Mouse (Mus musculus): ENCODE measurements around the gene Slc27a1. TPM values are rescaled to one million over a fixed set of nuclear protein-coding genes. Genes with fewer than 3 reads are reported as not detected.

The Slc27a1 gene
- polyA plus RNA-seq, 1 experiment from 2014 or later: 26.5 TPM

DNA sequence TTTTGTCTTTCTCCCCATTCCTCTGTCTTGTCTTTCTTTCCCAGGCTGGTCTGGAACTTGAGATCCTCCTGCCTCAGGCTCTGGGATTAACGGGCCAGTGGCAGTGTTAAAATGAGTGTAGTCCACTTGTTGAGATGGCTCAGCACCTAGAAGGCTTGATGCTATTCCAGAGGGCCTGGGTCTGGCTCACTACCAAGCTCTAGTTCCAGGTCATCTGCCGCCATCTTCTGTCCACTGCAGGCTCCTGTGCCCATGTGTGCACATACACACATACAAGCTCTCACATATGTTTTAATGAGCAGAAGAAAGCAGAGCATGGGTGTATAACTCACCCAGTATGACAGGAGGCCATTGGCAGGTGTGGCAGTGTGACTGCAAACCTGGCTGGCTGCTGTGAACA is 3.4 kb downstream of the Slc27a1 start:
- Histone ChIP-seq H3K27me3 (ENCODE audit: control insufficient read depth, insufficient read depth, low read length) (no peaks in the 10 kb centered on the region), H3K4me3 (ENCODE audit: low read depth, low read length) (no peak overlapping the region), H3K36me3 (ENCODE audit: control insufficient read depth, insufficient read depth, low read length) (no peaks in the 10 kb centered on the region), H3K4me2 (replicated peaks; ENCODE audit: low read depth) (no peak overlapping the region), H3K9me3 (ENCODE audit: control insufficient read depth, low read length) (no peaks in the 10 kb centered on the region), H3K27ac (replicated peaks) (peak overlapping the region; percentile 56), H3K4me1 (replicated peaks; ENCODE audit: control insufficient read depth, insufficient read depth) (peaks cover 4% of the 10 kb centered on the region; the same call in 1 of the 2 replicates), H3K9ac (ENCODE audit: low read length) (no peak overlapping the region)
- ATAC-seq (ENCODE audit: low FRiP score, low TSS enrichment) (no peak), DNase-seq (ENCODE audit: low spot score) (no peak)
- 67% methylated on average over 2 of the region's 2 CpGs for WGBS
- TF ChIP-seq CTCF (IDR thresholded peaks at IDR 0.05; ENCODE audit: low read depth) (peak; percentile 38; the same call in 1 of the 2 replicates), EP300 (optimal IDR thresholded peaks at IDR 0.05) (no peak)

- H3K4me2 ChIP-seq (replicated peaks; ENCODE audit: low read depth): peak overlapping the region; percentile 17; the same call in 1 of the 2 replicates
- no peaks in the 10 kb centered on the region for H3K9me3 ChIP-seq (ENCODE audit: control insufficient read depth, low read length)
- H3K36me3 ChIP-seq (ENCODE audit: control insufficient read depth, insufficient read depth, low read length): no peaks in the 10 kb centered on the region
- no peak overlapping the region for H3K4me3 ChIP-seq (ENCODE audit: low read depth, low read length)
- H3K27ac ChIP-seq (replicated peaks): peak overlapping the region; percentile 70
- H3K9ac ChIP-seq (ENCODE audit: low read length): no peak overlapping the region
- 63% methylated on average over 9 of the region's 9 CpGs for WGBS
- no peaks in the 10 kb centered on the region for H3K27me3 ChIP-seq (ENCODE audit: control insufficient read depth, insufficient read depth, low read length)
- H3K4me1 ChIP-seq (replicated peaks; ENCODE audit: control insufficient read depth, insufficient read depth): peaks cover 4% of the 10 kb centered on the region; the same call in 1 of the 2 replicates
- DNase-seq (ENCODE audit: low spot score) (peak; percentile 93), ATAC-seq (ENCODE audit: low FRiP score, low TSS enrichment) (no peak)
- no peak for TF ChIP-seq CTCF (IDR thresholded peaks at IDR 0.05; ENCODE audit: low read depth)
- no peak for TF ChIP-seq EP300 (optimal IDR thresholded peaks at IDR 0.05)
These were observed 4.4 kb downstream of the Slc27a1 start for GRCm38 (mm10) chr8:71572847-71573633.

- H3K4me3 ChIP-seq (ENCODE audit: low read depth, low read length): no peak overlapping the region
- H3K9ac ChIP-seq (ENCODE audit: low read length): no peak overlapping the region
- no peaks in the 10 kb centered on the region for H3K36me3 ChIP-seq (ENCODE audit: control insufficient read depth, insufficient read depth, low read length)
- H3K27ac ChIP-seq (replicated peaks): no peak overlapping the region
- TF ChIP-seq CTCF (IDR thresholded peaks at IDR 0.05; ENCODE audit: low read depth) (no peak), EP300 (optimal IDR thresholded peaks at IDR 0.05) (no peak)
- no peaks in the 10 kb centered on the region for H3K9me3 ChIP-seq (ENCODE audit: control insufficient read depth, low read length)
- no peak for ATAC-seq (ENCODE audit: low FRiP score, low TSS enrichment)
- H3K4me2 ChIP-seq (replicated peaks; ENCODE audit: low read depth): no peak overlapping the region
- 64% methylated on average over 7 of the region's 7 CpGs for WGBS
- H3K4me1 ChIP-seq (replicated peaks; ENCODE audit: control insufficient read depth, insufficient read depth): no peaks in the 10 kb centered on the region; the same call in 1 of the 2 replicates
- H3K27me3 ChIP-seq (ENCODE audit: control insufficient read depth, insufficient read depth, low read length): no peaks in the 10 kb centered on the region
- no peak for DNase-seq (ENCODE audit: low spot score)
These were observed 5.7 kb downstream of the Slc27a1 start for GRCm38 (mm10) chr8:71574426-71574825.

DNA sequence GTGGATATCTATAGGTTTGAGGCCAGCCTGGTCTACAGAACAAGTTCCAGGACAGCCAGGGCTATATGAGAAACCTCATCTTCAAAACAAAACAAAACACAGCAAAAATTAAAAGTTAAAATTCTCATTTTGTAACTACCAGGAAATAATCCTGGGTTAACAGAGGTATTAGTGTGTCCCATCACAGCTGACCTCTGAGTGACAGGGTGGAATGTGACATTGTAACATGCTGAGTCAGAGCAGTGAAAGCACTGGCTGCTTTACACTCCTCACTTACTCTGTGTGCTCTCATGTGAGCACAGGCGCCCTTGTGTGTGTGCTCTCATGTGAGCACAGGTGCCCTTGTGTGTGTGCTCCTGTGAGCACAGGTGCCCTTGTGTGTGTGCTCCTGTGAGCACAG is 6.3 kb downstream of the Slc27a1 start:
- H3K27me3 ChIP-seq (ENCODE audit: control insufficient read depth, insufficient read depth, low read length): no peaks in the 10 kb centered on the region
- H3K36me3 ChIP-seq (ENCODE audit: control insufficient read depth, insufficient read depth, low read length): no peaks in the 10 kb centered on the region
- TF ChIP-seq CTCF (IDR thresholded peaks at IDR 0.05; ENCODE audit: low read depth) (no peak), EP300 (optimal IDR thresholded peaks at IDR 0.05) (no peak)
- H3K9ac ChIP-seq (ENCODE audit: low read length): no peak overlapping the region
- no peaks in the 10 kb centered on the region; the same call in 1 of the 2 replicates for H3K4me1 ChIP-seq (replicated peaks; ENCODE audit: control insufficient read depth, insufficient read depth)
- ATAC-seq (ENCODE audit: low FRiP score, low TSS enrichment) (no peak), DNase-seq (ENCODE audit: low spot score) (no peak)
- no peaks in the 10 kb centered on the region for H3K9me3 ChIP-seq (ENCODE audit: control insufficient read depth, low read length)
- no peak overlapping the region for H3K4me3 ChIP-seq (ENCODE audit: low read depth, low read length)
- H3K27ac ChIP-seq (replicated peaks): no peak overlapping the region
- 37% methylated on average over 1 of the region's 1 CpGs for WGBS
- no peak overlapping the region for H3K4me2 ChIP-seq (replicated peaks; ENCODE audit: low read depth)

DNA sequence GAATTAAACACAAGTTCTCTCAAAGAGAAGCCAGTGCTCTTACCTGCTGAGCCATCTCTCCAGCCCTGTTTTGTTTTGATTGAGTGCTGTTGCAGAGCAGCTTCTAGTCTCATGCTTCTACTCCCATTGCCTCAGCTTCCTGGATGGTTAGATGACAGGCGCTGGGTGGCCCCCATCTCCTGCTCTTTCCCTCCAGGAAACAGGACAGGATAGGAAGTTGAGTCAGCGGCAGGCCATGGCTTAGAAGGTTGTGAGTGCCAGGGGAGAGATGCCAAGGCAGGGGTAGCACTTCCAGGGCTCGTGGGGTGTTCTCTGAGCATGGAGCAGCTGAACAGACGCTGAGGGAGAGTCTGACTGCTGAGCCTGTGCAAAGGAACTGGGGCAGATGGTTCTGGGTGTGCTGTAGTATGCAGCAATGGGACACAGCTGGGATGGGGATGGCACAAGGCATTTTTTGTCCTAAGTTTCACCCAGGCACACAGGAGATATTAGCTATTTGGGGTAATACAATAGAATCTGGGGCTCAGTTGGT is 9.2 kb downstream of the Slc27a1 start:
- DNase-seq (ENCODE audit: low spot score): no peak
- TF ChIP-seq CTCF (IDR thresholded peaks at IDR 0.05; ENCODE audit: low read depth): no peak
- no peak for TF ChIP-seq EP300 (optimal IDR thresholded peaks at IDR 0.05)
- 70% methylated on average over 4 of the region's 4 CpGs for WGBS
- H3K4me1 ChIP-seq (replicated peaks; ENCODE audit: control insufficient read depth, insufficient read depth): no peaks in the 10 kb centered on the region; the same call in none of the 2 replicates
- H3K27ac ChIP-seq (replicated peaks): no peak overlapping the region
- H3K36me3 ChIP-seq (ENCODE audit: control insufficient read depth, insufficient read depth, low read length): no peaks in the 10 kb centered on the region
- no peak for ATAC-seq (ENCODE audit: low FRiP score, low TSS enrichment)
- H3K9me3 ChIP-seq (ENCODE audit: control insufficient read depth, low read length): no peaks in the 10 kb centered on the region
- no peak overlapping the region for H3K4me2 ChIP-seq (replicated peaks; ENCODE audit: low read depth)
- no peak overlapping the region for H3K9ac ChIP-seq (ENCODE audit: low read length)
- no peaks in the 10 kb centered on the region for H3K27me3 ChIP-seq (ENCODE audit: control insufficient read depth, insufficient read depth, low read length)
- H3K4me3 ChIP-seq (ENCODE audit: low read depth, low read length): no peak overlapping the region

DNA sequence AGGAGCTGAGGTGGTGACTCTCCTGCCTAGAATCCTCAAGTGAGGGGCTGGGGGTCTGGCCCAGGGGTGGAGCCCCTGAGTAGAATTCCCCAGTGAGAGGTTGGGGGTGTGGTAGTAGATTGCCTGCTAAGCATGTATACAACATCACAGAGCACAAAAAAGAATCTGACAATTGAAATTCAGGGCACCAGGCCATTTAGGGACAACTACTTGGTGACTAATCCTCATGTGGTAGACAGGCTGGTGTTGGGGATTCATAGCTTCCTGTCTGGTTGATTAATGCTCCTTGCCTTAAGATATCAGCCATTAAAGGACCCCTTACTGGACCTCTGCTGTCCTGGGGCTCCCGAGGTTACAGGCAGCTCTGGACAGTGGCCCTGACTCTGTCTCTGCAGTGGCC is 10.3 kb downstream of the Slc27a1 start:
- ATAC-seq (ENCODE audit: low FRiP score, low TSS enrichment) (no peak), DNase-seq (ENCODE audit: low spot score) (no peak)
- Histone ChIP-seq H3K9ac (ENCODE audit: low read length) (no peak overlapping the region), H3K9me3 (ENCODE audit: control insufficient read depth, low read length) (no peaks in the 10 kb centered on the region), H3K36me3 (ENCODE audit: control insufficient read depth, insufficient read depth, low read length) (no peaks in the 10 kb centered on the region), H3K27me3 (ENCODE audit: control insufficient read depth, insufficient read depth, low read length) (no peaks in the 10 kb centered on the region), H3K4me2 (replicated peaks; ENCODE audit: low read depth) (no peak overlapping the region), H3K27ac (replicated peaks) (no peak overlapping the region), H3K4me1 (replicated peaks; ENCODE audit: control insufficient read depth, insufficient read depth) (no peaks in the 10 kb centered on the region; the same call in 1 of the 2 replicates), H3K4me3 (ENCODE audit: low read depth, low read length) (no peak overlapping the region)
- no peak for TF ChIP-seq EP300 (optimal IDR thresholded peaks at IDR 0.05)
- no peak for TF ChIP-seq CTCF (IDR thresholded peaks at IDR 0.05; ENCODE audit: low read depth)
- 59% methylated on average over 1 of the region's 1 CpGs for WGBS
